Mouse (Mus musculus) adipocyte (in vitro differentiated cells): ENCODE measurements around the gene Ercc1.
A peak's percentile ranks its signal among the peaks of the same experiment; 100 is the strongest.

ENCODE experiments used
- DNase-seq: peaks from one replicate; pipeline ENCODE4 v3.0.0-alpha.2; 2016; ENCODE audit warnings: low spot score

Ercc1 gene

GRCm38 (mm10) chr7:19365376-19365775 lies 20.8 kb downstream of the Ercc1 start:
- DNase-seq: no peak

DNA sequence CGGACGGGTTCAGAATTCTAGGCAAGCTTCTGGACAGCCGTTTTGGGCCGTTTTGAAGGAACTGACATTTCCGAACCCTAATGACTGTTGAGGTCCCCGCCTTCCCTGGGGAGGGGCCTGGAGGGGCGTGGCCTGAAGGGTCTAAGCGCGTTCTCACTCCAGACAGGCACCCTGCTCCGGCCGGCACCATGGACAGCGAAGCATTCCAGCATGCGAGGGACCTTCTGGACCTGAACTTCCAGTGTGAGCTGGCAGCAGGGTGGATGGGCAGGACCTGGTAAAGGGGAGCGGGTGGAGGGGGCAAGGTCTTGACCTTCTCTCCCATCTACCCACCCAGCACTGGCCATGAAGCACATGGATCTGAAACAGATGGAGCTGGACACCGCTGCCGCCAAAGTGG lies 23.8 kb downstream of the Ercc1 start:
- no peak for DNase-seq

GRCm38 (mm10) chr7:19369823-19370425 lies 25.3 kb downstream of the Ercc1 start:
- DNase-seq: no peak

- DNase-seq: no peak
Observed at GRCm38 (mm10) chr7:19373367-19373766, 28.8 kb downstream of the Ercc1 start.

GRCm38 (mm10) chr7:19375368-19375767 lies 30.8 kb downstream of the Ercc1 start:
- DNase-seq: no peak

DNA sequence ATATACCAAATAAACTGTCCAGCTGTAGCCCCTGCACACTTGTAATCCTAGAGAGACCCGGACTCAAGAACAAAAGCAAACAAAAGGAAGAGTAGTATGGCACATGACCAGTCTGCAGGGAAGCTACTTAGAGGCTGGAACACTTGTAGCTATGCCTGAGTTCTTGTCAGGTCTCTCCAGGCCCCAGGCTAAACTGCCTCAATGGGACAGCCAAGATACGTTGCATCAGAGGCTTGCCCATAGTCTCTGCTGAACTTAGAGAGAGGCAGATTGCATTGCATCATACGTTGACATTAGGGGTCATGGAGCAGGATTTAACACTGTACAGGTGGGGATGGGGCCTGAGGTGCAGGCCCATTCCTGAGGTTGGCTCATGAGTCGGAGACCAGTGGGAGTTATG lies 31.4 kb downstream of the Ercc1 start:
- DNase-seq: no peak

DNA sequence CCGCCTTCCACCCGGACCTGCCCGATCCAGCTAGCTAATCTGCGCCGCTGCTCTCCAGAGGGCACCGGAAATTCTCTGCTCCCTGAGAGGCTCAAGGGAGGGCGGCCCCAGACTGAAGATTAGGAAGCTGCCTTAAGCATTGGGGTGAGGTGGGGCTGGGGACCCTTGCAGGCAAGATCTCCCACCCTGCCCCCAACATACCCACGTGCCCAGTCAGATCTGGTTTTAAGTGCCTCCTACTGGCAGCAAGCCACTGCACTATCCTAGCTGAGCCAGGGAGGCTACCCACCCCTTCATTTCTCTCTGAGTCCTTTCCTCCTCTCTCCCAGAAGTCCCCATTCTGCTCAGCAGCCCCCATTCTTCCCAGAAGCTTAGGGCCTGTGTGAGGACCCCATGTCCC lies 33.5 kb downstream of the Ercc1 start:
- no peak for DNase-seq

- DNase-seq: peak; percentile 96
Observed at GRCm38 (mm10) chr7:19381377-19382165, 37.0 kb downstream of the Ercc1 start, which contains the start of gene Ercc2. TSS of gene Ercc2 (plus strand) at chr7:19382010.

DNA sequence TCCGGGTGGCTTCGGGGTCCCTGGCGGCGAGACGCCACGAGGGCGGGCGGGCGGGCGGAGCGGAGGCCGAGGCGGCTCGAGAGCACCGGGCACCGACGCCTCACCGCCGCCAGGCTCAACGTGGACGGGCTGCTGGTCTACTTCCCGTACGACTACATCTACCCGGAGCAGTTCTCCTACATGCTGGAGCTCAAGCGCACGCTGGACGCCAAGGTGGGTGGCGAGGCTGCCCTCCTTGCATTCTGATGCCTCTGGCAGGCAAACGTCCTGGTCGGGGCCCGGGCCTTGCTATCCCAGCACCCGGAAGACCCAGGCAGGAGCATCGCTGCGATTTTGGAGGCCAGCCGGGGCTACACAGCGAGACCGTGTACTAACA lies 37.6 kb downstream of the Ercc1 start:
- DNase-seq: no peak

DNA sequence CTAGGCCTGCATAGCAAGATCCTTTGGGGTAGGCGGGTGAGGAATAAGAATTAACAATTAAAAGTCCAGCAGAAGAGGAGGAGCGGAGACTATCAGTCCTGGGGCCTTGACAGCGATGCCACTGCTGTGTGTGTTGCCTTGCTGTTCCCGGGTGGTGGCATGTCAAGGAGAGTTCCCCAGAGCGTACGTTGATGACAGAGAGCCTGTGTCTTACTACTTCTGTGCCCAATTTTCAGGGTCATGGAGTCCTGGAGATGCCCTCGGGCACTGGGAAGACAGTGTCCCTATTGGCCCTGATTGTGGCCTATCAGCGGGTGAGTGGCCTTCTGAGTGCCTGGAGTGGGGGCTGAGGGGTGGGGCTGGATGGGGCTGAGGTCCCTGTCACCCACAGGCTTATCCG lies 39.1 kb downstream of the Ercc1 start:
- no peak for DNase-seq

DNA sequence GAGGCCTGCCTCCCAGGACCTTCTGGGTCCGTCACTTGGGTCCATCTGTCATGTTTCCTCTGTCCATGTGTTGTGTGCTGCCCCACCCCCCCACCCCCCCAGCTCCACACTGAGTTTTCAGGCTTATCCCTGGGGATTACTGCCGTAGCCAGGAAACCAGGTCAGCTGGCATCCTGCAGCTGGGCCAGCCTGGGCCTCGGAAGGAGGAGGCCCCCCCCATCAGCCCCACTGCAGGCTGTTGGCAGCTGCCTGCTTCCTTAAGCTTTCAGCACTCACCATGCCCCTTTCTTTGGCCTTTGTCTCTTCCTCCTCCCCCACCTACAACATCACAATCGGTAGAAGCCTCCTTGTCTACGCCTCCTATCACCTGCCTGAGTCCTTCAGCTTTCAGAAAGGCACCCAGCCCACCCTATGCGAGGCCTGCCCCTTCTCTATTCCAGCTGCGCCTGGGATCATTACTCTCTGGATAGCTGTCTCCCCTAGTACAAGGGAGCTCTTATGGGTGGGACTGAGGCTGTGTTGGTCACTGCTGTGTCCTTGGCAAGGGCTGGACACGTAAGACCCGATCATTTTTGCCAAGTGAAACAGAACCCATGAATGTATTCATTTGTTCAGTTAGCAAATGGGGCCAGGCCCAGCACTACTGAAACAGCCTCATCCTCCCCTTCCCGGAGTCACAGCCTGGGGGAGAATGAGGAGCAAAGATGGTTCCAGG lies 44.3 kb downstream of the Ercc1 start:
- DNase-seq: no peak

DNA sequence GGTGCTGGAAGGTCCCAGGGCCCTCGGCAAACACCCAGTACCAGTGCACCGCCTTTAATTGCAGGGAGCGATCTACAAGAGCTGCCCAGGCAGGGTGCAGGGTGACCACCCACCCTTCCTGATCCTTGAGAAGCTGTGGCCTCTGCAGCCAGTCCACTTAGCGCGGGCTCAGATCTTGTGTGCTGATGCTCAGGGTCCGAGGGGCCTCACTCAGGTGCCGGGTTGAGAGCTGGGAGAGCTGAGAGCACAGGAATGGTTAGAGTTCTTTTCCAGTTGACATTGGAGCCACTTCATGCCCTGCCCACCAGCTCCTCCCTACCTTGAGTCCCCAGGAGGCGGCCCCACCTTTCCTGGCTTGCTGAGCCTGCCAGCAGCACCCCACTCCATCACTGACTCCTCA lies 49.9 kb downstream of the Ercc1 start:
- no peak for DNase-seq

DNA sequence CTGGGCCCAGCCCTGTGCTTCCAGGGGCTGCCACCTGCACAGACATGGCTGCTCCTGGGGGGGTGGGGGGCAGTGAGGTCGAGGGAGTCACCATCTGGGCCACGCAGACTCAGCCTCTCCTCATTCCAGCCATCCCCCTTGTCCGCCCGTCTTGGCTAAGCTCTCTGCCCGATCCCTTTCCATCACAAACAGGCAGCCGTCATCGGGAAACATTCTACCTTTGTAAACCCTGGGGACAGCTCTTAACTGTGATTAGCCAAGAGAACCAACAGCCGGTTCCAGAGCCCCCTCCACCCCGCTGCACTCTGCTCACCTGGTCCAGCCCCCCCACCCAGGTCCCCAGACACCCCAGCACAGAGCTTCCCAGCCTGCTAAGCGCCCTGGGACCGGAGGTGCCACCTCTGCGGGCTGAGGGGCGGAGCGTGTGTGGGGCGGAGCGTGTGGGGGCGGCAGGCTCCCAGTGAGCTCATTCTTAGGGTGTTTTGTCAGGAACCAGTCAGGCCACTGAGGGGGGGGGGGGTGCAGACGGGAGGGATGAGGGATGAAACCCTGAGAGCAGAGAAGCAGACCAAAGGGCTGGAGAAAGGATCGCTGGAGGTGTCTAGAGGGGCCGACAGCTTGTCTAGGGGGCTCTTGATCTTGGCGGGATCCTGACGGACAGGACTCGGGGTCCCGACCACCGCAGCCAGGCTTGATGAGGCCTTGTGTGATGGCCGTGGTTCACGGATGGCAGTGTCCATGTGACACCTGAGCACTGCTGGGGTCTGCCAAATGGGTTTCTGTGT lies 55.1 kb downstream of the Ercc1 start:
- DNase-seq: no peak

DNA sequence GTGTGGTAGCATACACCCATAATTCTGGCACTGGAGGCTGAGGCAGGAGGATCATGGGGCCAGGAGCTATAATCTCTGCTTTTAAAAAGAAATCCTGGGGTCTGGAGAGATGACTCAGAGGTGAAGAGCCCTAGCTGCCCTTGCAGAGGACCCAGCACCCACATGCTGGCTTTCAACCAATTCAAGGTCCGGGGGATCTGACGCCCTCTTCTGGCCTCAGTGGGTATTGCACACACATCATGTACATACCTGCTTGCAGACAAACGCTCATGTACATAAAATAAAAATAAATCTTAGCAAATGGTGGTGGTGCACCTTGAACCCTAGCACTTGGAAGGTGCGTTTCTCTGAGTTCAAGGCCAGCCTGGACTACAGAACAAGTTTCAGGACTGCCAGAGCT lies 56.4 kb downstream of the Ercc1 start:
- DNase-seq: no peak

DNA sequence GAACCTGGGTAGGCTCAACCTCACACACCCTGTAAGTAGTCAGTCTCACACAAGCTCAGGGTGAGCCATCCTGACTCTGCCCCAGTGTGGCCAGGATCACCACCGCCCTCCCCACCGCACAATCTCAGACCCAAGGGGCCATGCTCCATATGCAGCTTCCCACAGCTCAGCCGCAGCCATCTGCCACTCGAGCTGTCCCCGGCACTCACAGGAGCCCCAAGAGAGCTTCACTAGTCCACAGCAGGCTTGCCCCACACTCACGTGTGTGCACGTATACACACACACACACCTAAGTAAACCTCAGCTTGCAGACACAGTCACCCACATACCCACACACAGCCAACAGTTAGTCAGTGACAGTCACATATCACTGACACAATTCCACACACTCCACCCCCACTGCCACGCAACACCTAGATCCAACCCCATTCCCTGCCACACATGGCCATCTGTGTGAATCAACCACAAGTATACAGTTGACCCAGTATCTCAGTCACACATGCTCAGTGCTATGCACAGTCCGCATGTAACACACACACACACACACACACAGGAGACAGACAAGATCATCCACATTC lies 58.0 kb downstream of the Ercc1 start:
- no peak for DNase-seq

GRCm38 (mm10) chr7:19403731-19404296 lies 59.2 kb downstream of the Ercc1 start, which contains the start of gene Klc3:
TSS of gene Klc3 (minus strand) at chr7:19404104.
- no peak for DNase-seq

DNA sequence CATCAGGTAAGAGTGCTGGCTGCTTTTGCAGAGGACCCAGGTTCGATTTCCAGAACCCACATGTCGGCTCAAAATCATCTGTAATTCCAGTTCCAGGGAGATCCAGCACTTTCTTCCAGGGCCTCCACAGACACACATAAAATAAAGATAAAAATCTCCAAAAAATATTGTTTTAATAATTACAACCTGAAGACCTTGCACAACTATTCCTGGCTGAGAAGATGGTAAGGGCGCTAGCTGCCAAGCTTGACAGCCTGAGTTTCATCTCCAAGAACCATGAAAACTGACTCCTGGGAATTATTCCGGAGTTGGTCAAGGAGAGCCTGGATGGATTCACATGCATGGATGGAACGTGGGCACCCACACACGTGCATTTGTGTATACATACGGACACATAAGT lies 59.9 kb downstream of the Ercc1 start, which contains the start of gene Ckm:
Ckm (plus strand) TSS at position 301 of the 400 bp plus-strand sequence.
- DNase-seq: no peak

DNA sequence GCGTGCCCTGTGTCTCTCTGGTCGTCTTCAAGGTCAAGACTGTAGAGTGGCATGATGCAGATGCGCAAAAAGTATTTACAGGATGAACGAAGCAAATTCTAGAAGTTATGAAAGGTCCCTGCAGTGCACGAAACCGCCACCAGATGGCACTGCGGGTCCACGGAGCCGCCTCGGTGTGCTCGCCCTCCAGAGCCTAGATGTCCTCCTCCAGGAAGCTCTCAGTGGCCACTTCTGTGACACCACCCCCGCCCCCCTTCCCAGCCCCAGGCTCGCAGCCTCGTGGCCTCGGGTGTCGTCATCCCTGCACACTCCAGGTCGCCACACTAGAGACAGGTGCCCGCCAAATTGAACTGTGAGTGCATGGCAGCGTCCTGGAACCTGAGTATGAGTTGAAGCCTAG lies 60.8 kb downstream of the Ercc1 start:
- peak; percentile 61 for DNase-seq
